Mouse (Mus musculus): Measurements from ENCODE around the gene Exph5. TPM values are rescaled to one million over a fixed set of nuclear protein-coding genes. Genes with fewer than 3 reads are reported as not detected.

The Exph5 gene
- polyA plus RNA-seq, 1 experiment from 2014 or later = 1.7 TPM

DNA sequence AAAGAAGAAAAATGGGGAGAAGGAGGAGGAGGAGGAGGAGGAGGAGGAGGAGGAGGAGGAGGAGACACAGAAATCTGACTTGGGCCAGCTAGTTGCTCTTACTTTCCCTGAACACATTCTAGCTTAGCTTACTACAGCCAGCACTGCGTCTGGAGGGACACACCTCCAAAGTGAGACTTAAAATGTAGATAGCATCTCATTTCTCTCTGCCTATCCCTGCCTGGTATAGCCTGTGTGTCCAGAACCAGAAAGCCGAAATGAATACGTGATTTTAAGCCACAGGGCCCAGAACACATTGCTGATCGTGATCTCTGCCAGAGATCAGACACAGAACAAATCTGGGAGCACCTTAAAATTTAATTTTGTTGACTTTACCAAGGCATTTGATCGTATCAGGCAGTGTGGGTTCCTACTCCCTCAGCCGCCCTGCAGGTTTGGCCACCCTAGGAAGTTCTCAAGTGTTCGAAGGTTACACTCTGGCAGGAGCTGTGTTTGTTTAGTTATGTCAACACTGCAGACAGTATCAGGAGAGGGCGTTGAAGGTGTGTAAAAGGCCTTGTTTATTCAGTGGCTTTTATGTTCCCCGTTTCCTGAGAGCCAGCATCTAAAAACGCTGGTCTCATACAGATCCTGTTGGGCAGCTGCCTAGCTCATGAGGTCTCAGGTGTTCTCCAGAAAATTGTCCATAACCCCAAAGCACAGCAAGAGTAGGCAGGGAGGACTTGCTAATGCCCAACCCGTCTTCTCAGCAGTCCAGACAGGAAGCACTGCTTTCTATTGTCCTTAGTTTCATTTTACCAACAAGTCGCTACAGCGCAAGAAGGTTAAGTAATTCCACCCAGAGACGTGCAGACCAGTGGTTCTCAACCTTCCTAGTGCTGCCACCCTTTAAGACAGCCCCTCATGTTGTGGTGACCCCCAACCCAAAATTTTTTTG, 55.0 kb downstream of the Exph5 start:
- no peak for DNase-seq (ENCODE audit: low spot score)
- Histone ChIP-seq H3K4me3 (ENCODE audit: low read depth, low read length) (no peak overlapping the region), H3K36me3 (ENCODE audit: control insufficient read depth, insufficient read depth, low read length) (no peaks in the 10 kb centered on the region), H3K4me1 (replicated peaks; ENCODE audit: control insufficient read depth, insufficient read depth, low read length) (no peaks in the 10 kb centered on the region), H3K9me3 (ENCODE audit: control insufficient read depth, low read length) (no peaks in the 10 kb centered on the region), H3K27ac (ENCODE audit: low read depth, low read length) (no peak overlapping the region), H3K9ac (ENCODE audit: low read depth, low read length) (no peak overlapping the region), H3K4me2 (replicated peaks; ENCODE audit: low read depth, low read length) (no peak overlapping the region), H3K27me3 (ENCODE audit: control insufficient read depth, insufficient read depth, low read length) (no peaks in the 10 kb centered on the region)
- ATAC-seq (ENCODE audit: low FRiP score) = no peak
- 63% methylated on average over 14 of the region's 14 CpGs for WGBS

DNA sequence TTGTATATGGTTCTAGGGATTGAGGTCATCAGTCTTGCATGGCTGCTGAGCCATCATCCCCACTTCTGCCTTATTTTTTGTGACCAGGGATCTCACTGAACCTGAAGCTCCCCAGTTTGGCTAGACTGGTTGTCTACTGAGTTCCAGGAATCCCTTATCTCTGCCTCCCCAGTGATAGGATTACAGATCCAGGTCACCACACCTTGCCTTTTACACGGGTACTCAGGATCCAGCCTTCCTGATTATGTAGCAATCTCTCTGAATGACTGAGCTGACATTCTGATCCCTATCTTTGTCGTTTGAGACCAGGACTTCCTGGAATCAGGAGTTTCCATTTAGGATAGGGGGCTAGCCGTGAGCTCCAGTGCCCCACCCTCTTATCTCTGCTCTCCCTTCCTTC, 69.9 kb downstream of the Exph5 start:
- Histone ChIP-seq H3K4me1 (replicated peaks; ENCODE audit: control insufficient read depth, insufficient read depth, low read length) (no peaks in the 10 kb centered on the region), H3K9ac (ENCODE audit: low read depth, low read length) (no peak overlapping the region), H3K4me2 (replicated peaks; ENCODE audit: low read depth, low read length) (no peak overlapping the region), H3K27me3 (ENCODE audit: control insufficient read depth, insufficient read depth, low read length) (no peaks in the 10 kb centered on the region), H3K9me3 (ENCODE audit: control insufficient read depth, low read length) (no peaks in the 10 kb centered on the region), H3K4me3 (ENCODE audit: low read depth, low read length) (no peak overlapping the region), H3K36me3 (ENCODE audit: control insufficient read depth, insufficient read depth, low read length) (no peaks in the 10 kb centered on the region), H3K27ac (ENCODE audit: low read depth, low read length) (no peak overlapping the region)
- 67% methylated on average over 3 of the region's 3 CpGs for WGBS
- no peak for DNase-seq (ENCODE audit: low spot score)
- no peak for ATAC-seq (ENCODE audit: low FRiP score)

DNA sequence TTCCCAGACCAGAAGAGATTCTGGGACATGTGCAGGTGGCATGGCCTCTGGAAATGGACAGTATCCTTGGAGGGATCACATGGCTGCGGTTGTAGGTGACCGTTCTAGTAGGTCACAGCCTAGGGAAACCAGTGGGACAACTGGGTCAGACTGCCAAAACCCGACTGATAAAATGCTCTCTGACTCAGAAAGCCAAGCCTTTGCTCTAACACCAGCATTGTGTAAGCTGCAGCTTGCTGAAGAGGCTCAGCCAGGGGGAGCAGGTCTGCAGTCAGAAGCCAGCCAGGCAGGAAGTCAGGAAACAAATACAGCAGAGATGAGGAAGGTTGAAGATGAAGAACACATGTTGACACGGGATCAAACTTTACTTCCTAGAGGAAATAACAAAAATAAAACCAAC, 74.4 kb downstream of the Exph5 start:
- Histone ChIP-seq H3K4me1 (replicated peaks; ENCODE audit: control insufficient read depth, insufficient read depth, low read length) (no peaks in the 10 kb centered on the region), H3K36me3 (ENCODE audit: control insufficient read depth, insufficient read depth, low read length) (no peaks in the 10 kb centered on the region), H3K9ac (ENCODE audit: low read depth, low read length) (no peak overlapping the region), H3K9me3 (ENCODE audit: control insufficient read depth, low read length) (no peaks in the 10 kb centered on the region), H3K27ac (ENCODE audit: low read depth, low read length) (no peak overlapping the region), H3K4me3 (ENCODE audit: low read depth, low read length) (no peak overlapping the region), H3K27me3 (ENCODE audit: control insufficient read depth, insufficient read depth, low read length) (no peaks in the 10 kb centered on the region), H3K4me2 (replicated peaks; ENCODE audit: low read depth, low read length) (no peak overlapping the region)
- 83% methylated on average over 4 of the region's 4 CpGs for WGBS
- DNase-seq (ENCODE audit: low spot score) (no peak), ATAC-seq (ENCODE audit: low FRiP score) (no peak)

DNA sequence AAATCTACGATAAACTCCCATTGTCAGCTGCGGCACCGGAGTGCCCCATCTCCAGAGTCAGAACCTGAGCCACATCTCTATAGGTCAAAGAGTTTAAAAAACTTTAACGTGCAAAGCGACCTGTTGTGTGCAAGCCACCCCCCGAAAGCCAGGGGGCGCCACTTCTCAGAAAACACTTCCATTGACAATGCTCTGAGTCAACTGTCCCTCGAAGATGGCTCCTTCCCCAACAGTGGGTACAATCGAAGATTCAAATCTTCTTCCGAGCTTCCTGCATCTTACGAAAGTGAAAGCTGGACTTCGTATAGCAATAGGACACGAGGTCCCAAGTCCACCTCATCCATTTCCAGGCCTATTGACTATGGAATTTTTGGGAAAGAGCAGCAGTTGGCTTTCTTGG, 75.3 kb downstream of the Exph5 start:
- ATAC-seq (ENCODE audit: low FRiP score) = no peak
- H3K4me2 ChIP-seq (replicated peaks; ENCODE audit: low read depth, low read length) = no peak overlapping the region
- no peaks in the 10 kb centered on the region for H3K9me3 ChIP-seq (ENCODE audit: control insufficient read depth, low read length)
- H3K36me3 ChIP-seq (ENCODE audit: control insufficient read depth, insufficient read depth, low read length) = no peaks in the 10 kb centered on the region
- H3K27ac ChIP-seq (ENCODE audit: low read depth, low read length) = no peak overlapping the region
- H3K9ac ChIP-seq (ENCODE audit: low read depth, low read length) = no peak overlapping the region
- no peaks in the 10 kb centered on the region for H3K27me3 ChIP-seq (ENCODE audit: control insufficient read depth, insufficient read depth, low read length)
- 86% methylated on average over 13 of the region's 13 CpGs for whole genome bisulfite sequencing
- no peaks in the 10 kb centered on the region for H3K4me1 ChIP-seq (replicated peaks; ENCODE audit: control insufficient read depth, insufficient read depth, low read length)
- no peak for DNase-seq (ENCODE audit: low spot score)
- no peak overlapping the region for H3K4me3 ChIP-seq (ENCODE audit: low read depth, low read length)

DNA sequence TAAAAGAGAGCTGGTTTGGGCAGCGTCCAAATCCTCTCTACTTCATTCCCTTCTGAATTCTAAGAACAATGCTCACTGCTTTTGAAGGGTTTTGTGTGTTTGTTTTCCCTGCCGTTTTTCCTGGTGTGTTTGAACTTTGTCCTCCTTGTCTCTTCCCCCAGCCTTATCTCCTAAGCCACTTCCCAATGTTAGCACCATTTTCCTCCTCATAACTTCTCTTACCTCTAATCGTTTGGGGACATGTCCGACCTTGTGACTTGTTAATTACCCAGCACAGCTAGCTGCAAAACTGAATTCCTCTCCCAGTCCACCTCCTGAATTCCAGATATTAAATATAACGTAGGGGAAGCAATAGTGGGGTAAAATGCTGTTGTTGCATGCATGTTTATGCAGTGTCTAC, 76.1 kb downstream of the Exph5 start:
- no peak for DNase-seq (ENCODE audit: low spot score)
- Histone ChIP-seq H3K4me1 (replicated peaks; ENCODE audit: control insufficient read depth, insufficient read depth, low read length) (no peaks in the 10 kb centered on the region), H3K4me2 (replicated peaks; ENCODE audit: low read depth, low read length) (no peak overlapping the region), H3K9me3 (ENCODE audit: control insufficient read depth, low read length) (no peaks in the 10 kb centered on the region), H3K27me3 (ENCODE audit: control insufficient read depth, insufficient read depth, low read length) (no peaks in the 10 kb centered on the region), H3K27ac (ENCODE audit: low read depth, low read length) (no peak overlapping the region), H3K4me3 (ENCODE audit: low read depth, low read length) (no peak overlapping the region), H3K36me3 (ENCODE audit: control insufficient read depth, insufficient read depth, low read length) (no peaks in the 10 kb centered on the region), H3K9ac (ENCODE audit: low read depth, low read length) (no peak overlapping the region)
- ATAC-seq (ENCODE audit: low FRiP score) = no peak
- WGBS = 74% methylated on average over 5 of the region's 5 CpGs

DNA sequence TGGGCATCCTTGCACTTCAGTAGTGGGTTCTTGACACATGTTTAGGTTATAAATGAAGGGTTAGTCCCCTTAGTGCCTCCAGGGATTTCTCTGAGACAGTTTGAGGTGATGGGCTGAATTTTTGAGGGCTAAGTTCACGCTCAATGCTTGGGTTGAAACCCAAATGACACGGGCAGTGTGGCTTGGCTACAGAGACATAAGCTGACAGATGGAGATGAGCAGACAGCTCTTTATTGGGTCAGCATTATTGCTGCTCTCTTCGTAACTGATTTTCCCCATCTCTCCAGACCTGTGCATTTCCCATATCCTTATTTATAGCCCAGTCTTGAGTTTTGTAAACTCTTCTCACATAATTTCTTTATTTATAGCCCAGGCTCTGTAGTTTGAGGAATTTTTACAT, 76.7 kb downstream of the Exph5 start:
- Histone ChIP-seq H3K27me3 (ENCODE audit: control insufficient read depth, insufficient read depth, low read length) (no peaks in the 10 kb centered on the region), H3K4me3 (ENCODE audit: low read depth, low read length) (no peak overlapping the region), H3K4me1 (replicated peaks; ENCODE audit: control insufficient read depth, insufficient read depth, low read length) (no peaks in the 10 kb centered on the region), H3K36me3 (ENCODE audit: control insufficient read depth, insufficient read depth, low read length) (no peaks in the 10 kb centered on the region), H3K27ac (ENCODE audit: low read depth, low read length) (no peak overlapping the region), H3K4me2 (replicated peaks; ENCODE audit: low read depth, low read length) (no peak overlapping the region), H3K9ac (ENCODE audit: low read depth, low read length) (no peak overlapping the region), H3K9me3 (ENCODE audit: control insufficient read depth, low read length) (no peaks in the 10 kb centered on the region)
- 81% methylated on average over 3 of the region's 3 CpGs for WGBS
- ATAC-seq (ENCODE audit: low FRiP score) (no peak), DNase-seq (ENCODE audit: low spot score) (no peak)

DNA sequence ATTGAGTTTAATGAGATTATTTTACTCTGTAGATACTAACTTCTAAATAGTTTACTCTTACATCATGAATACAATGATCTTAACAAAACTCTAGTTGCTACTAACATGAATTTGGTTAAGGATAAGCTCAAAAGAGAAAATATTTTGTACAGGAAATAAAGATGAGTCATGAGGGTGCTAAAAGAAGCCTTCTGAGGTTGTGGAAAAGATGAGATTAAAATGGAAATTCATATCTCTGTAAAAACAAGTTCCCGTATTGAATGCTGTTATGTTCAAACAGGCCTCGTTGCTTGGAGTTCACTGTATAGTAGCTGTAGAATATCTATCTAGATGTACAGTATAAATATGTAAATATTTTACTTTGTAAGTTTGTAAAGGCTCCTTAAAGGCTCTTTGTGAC, 79.1 kb downstream of the Exph5 start:
- Histone ChIP-seq H3K36me3 (ENCODE audit: control insufficient read depth, insufficient read depth, low read length) (no peaks in the 10 kb centered on the region), H3K4me1 (replicated peaks; ENCODE audit: control insufficient read depth, insufficient read depth, low read length) (no peaks in the 10 kb centered on the region), H3K27me3 (ENCODE audit: control insufficient read depth, insufficient read depth, low read length) (no peaks in the 10 kb centered on the region), H3K4me2 (replicated peaks; ENCODE audit: low read depth, low read length) (no peak overlapping the region), H3K27ac (ENCODE audit: low read depth, low read length) (no peak overlapping the region), H3K9ac (ENCODE audit: low read depth, low read length) (no peak overlapping the region), H3K4me3 (ENCODE audit: low read depth, low read length) (no peak overlapping the region), H3K9me3 (ENCODE audit: control insufficient read depth, low read length) (no peaks in the 10 kb centered on the region)
- DNase-seq (ENCODE audit: low spot score) = no peak
- no peak for ATAC-seq (ENCODE audit: low FRiP score)
- WGBS = 91% methylated on average over 2 of the region's 2 CpGs

DNA sequence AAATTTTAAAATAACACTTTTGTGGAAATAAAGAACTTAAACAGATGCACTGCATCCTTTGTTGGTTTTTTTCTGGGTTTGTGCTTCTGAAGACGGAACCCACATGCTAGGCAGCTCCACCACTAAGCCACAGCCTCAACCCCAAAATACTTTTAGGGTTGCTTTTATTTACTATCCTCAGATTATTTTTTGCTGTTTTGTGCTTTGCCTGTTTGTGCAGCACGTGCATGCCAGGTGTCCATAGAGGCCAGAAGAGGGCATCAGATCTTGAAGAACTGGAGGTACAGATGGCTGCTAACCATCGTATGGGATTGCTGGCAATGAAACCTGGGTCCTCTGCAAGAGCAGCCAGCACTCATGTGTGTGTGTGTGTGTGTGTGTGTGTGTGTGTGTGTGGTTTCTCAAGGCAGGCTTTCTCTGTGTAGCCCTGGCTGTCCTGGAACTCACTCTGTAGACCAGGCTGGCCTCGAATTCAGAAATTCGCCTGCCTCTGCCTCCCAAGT, 79.7 kb downstream of the Exph5 start:
- Histone ChIP-seq H3K27ac (ENCODE audit: low read depth, low read length) (no peak overlapping the region), H3K27me3 (ENCODE audit: control insufficient read depth, insufficient read depth, low read length) (no peaks in the 10 kb centered on the region), H3K36me3 (ENCODE audit: control insufficient read depth, insufficient read depth, low read length) (no peaks in the 10 kb centered on the region), H3K9ac (ENCODE audit: low read depth, low read length) (no peak overlapping the region), H3K4me1 (replicated peaks; ENCODE audit: control insufficient read depth, insufficient read depth, low read length) (no peaks in the 10 kb centered on the region), H3K4me3 (ENCODE audit: low read depth, low read length) (no peak overlapping the region), H3K4me2 (replicated peaks; ENCODE audit: low read depth, low read length) (no peak overlapping the region), H3K9me3 (ENCODE audit: control insufficient read depth, low read length) (no peaks in the 10 kb centered on the region)
- DNase-seq (ENCODE audit: low spot score) = no peak
- WGBS = 81% methylated on average over 5 of the region's 5 CpGs
- no peak for ATAC-seq (ENCODE audit: low FRiP score)

All from hindbrain, embryonic 11.5 days (tissue).